Mouse (Mus musculus) bone marrow, adult 2 months (tissue): ENCODE measurements around the gene Gm5767.

Source experiments
- CTCF ChIP-seq: fragments of 200-500 bp; IDR thresholded peaks from 2 replicates; pipeline ENCODE4 v1.5.1; 2011; ENCODE audit warnings: low read length, control low read depth; ENCODE audit not compliant: control insufficient read depth, insufficient read depth
- POLR2A ChIP-seq: fragments of 200-500 bp; IDR thresholded peaks from 2 replicates; pipeline ENCODE4 v1.6.1; 2011; ENCODE audit warnings: low read depth, mild to moderate bottlenecking, control low read depth, low read length, borderline replicate concordance; ENCODE audit not compliant: control insufficient read depth

DNA sequence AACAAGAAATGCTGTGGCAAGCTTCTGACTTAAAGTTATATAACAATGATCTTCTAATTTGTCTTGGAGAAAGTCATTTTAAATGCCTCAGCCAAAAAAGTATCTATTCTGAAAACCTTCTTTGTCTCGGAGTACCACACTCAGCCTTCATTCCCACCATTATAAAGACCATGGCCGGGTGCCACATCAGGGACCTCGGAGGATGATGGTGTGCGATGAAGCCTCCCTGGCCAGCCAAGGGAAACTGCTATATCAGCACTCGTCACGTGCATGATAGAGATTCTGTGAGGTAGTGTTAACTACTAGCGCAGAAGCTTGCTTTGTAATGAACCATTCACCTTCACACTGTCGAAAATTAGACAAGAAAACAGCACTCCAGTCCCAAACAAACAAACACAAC is 19.0 kb downstream of the Gm5767 start:
- no peak for TF ChIP-seq CTCF
- TF ChIP-seq POLR2A: no peak
